Mouse (Mus musculus) neural tube, embryonic 10.5 days (tissue): ENCODE results near the gene Wdr73.
A peak's percentile ranks its signal among the peaks of the same experiment; 100 is the strongest.

Experiments used
- DNase-seq: peaks from one replicate; pipeline ENCODE4 v3.0.0-alpha.2; 2017; ENCODE audit warnings: low spot score; ENCODE audit errors: extremely low spot score

The Wdr73 gene

DNA sequence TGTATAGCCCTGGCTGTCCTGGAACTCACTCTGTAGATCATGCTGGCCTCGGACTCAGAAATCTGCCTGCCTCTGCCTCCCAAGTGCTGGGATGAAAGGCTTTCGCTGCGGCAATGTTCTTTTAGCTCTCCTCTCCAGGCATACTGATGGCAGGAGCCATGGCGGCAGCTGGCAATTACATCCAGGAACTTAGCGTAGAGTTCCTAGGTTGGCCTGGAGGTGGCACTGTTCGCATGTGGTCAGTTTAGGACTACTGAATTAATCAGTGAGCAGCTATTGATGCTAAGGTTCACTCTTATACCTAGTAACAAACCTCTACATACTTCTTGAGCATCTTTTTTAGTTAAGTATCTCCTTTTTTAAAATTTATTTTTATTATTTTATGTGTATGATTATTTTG lies 43.9 kb downstream of the Wdr73 start:
- DNase-seq: peak; percentile 74

DNA sequence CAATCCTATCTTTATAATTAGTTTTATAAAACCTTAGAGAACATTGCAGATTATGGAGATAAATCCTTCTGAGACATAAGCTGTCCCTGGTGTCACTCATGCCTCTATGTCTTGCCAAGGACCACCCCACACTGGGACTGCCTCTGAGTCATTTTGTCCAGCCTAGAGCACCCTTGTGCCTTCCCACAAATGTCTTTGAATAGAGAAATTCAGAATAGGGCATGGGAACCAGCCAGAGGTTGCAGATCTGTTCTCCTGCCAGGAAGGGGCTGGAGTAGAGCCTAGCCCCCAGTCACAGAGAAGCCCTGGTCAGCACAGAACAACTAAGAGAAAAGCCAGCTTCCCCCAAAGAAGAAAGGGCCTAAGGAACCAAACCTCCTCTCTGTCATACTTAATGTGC lies 45.8 kb downstream of the Wdr73 start:
- DNase-seq: no peak

- no peak for DNase-seq
Observed at GRCm38 (mm10) chr7:80853218-80853617, 47.9 kb downstream of the Wdr73 start.

DNA sequence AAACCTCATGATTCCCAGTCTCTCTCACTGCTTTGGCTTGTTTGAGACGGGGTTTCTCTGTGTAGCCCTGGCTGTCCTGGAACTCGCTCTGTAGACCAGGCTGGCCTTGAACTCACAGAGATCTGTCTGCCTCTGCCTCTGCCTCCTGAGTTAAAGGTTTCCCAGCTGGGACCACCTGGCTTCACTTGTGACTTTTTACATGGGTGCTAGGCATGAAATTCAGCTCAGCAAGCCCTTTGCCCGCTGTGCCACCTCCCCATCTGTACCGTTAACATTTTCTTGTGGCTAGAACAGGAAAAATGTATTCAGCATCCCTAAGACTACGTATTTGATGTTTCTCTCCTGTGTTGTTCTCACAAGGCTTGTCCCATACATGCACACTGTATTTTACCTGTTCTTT lies 50.5 kb downstream of the Wdr73 start:
- no peak for DNase-seq

DNA sequence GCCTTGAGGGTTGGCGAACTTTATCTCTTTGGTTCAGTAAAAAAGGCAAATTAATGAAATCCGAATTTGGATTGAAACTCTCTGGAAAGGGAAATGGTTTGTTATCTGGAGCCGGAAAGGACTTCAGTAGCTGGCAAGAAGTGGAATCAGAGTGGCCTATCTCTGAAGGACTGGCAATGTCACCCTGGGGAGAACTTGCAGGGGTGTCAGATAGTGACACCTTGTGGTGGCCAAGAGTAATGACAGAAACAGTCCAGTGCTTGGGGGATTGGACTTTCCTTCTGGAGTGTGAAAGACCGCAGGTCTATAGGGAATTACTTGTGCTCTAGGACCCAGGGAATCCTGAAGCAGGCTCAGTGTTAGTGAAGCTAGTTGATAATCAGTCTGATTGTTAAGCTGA lies 51.4 kb downstream of the Wdr73 start:
- peak; percentile 40 for DNase-seq

- no peak for DNase-seq
Observed at GRCm38 (mm10) chr7:80849267-80849666, 51.8 kb downstream of the Wdr73 start.

DNA sequence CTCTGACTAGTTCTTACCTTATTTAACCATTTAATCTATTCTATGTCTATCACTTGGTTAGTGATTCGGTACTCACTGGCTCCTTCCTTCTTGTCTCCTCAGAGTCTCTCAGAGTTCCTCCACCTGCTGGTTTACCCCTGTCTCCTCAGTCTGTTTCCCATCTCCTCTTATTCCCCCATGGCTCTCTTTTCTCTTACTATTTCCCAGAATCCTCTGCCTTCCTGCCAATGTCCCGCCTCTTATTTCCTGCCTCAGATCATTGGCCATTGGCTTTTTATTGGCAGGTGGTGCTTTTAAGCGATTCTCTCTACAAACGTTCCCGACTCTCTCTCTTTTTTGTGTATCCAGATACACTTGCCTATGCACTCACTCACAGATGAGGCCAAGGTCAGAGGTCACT lies 54.4 kb downstream of the Wdr73 start:
- no peak for DNase-seq

DNA sequence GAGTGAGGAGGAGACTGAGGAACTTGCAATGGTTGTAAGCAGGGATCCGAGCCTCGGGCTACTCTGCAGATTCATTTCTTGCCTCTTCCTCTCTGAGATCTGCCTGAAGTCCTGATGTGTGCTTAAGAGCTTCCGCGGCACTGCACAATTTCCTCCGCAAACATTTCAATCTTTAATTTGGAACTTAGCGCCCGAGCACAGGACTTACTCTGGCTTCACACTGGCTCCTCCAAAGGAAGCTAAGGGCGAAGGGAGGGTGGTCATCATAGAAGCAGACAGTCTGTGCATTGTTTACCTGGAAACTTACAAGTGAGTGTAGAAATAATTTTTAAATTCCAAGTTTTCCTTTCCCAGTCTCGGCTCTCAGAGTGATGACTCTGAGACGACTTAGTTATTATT lies 54.8 kb downstream of the Wdr73 start:
- no peak for DNase-seq

DNA sequence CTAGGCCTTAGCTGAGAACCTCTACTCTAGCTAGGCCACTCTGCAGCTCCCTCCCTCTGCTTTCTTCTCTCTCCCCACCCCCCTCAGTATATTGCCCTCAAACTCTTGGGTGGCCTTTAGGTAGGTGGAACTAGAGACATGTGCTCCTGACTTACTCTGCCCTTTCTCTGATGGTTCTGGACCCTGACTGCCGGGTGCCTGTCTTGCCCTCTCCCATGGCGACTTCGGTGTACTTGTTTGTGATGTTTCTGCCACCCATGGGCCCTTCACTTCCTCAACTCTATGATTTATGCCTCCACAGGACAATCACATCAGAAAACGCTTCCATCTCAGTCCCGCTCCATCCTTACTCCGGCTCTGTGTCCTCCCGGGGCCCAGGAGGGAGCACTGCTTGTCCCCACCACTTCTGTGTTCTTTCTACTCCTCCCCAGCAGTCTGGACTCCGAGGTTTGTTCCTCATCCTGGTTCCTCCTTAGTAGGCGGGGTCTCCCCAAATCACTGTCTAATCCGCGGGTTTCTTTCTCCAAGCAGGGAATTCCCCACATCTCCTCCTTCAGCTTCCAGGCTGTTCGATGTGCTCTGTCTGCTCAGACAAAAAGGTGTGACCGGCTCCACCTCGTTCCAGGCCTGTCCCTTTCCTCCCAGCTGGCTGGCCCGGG lies 55.3 kb downstream of the Wdr73 start:
- no peak for DNase-seq

DNA sequence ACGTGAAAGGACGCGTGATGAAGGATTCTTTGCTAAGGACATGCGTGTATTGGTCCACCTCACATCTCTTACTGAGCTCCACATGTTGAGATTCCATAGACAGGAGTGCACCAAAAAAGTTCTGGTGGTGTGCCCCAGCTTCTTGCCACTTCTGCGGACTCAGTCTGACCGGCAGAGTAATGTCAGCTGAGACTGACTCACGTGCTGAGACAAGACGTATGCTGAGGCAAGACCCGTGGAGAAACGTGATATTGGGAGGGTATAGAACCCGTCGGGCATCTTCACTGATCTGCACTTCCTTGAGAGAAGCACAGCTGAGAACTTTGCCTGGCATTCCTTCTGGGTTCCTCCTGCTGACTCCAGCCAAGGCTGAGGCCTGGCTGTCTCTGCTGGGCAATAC lies 56.4 kb downstream of the Wdr73 start:
- DNase-seq: no peak

- no peak for DNase-seq
Observed at GRCm38 (mm10) chr7:80843910-80844640, 57.0 kb downstream of the Wdr73 start.

DNA sequence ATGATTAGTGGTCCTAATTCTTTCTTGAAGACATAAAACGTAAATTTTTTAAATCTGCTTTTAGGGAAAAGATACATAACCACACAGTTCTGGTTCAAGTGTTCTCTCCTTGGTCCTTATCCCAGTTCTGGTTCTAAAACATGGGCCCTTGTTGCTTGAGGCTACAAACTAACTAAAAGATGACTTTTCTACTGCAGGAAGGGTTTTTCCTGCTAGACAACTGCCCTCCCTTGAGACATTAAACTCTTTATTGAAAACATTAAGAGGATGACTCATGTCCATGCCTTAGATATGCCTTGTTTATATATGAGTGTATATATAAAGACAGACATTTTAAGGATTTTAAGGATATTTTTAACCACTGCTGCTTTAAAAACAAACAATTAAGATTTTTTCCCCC lies 57.9 kb downstream of the Wdr73 start:
- no peak for DNase-seq

GRCm38 (mm10) chr7:80842132-80842531 lies 58.9 kb downstream of the Wdr73 start:
- no peak for DNase-seq

DNA sequence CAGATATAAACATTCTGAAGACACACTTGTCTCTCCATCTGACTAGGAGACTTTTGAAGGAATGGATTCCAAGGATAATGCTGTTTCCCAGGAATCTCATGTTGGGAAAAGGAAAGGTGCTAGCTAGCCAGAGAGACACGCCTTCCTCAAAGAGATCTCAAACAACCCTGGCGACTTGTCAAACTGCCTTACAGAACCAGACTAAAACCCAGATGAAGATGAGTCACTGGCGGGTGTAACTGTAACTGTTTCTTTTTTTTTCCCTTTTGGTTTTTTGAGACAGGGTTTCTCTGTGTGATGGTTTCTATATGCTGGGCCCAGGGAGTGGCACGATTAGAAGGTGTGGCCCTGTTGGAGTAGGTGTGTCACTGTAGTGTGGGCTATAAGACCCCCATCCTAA lies 60.1 kb downstream of the Wdr73 start:
- DNase-seq: no peak
